Mouse (Mus musculus): ENCODE measurements at regions not wholly inside any gene's neighbourhood (a gene's known extent, or its start where the extent isn't known, plus 50 kb on each side); places are given as distances from the start of the nearest gene placed in this dataset.

- Histone ChIP-seq H3K4me1 (no peaks in the 10 kb centered on the region), H3K9ac (no peak overlapping the region), H3K27me3 (no peaks in the 10 kb centered on the region), H3K27ac (no peak overlapping the region), H3K9me3 (replicated peaks) (no peaks in the 10 kb centered on the region), H3K36me3 (no peaks in the 10 kb centered on the region), H3K4me2 (replicated peaks) (no peak overlapping the region), H3K4me3 (no peak overlapping the region)
- 81% methylated on average over 3 of the region's 3 CpGs for whole genome bisulfite sequencing
- no peak for ATAC-seq (ENCODE audit: low FRiP score)
Observed at GRCm38 (mm10) chr15:27378601-27379094, 87.8 kb upstream of the Ank start.

- Histone ChIP-seq H3K27me3 (no peaks in the 10 kb centered on the region), H3K9ac (no peak overlapping the region), H3K4me2 (replicated peaks) (no peak overlapping the region), H3K27ac (no peak overlapping the region), H3K36me3 (no peaks in the 10 kb centered on the region), H3K9me3 (replicated peaks) (no peaks in the 10 kb centered on the region), H3K4me1 (no peaks in the 10 kb centered on the region), H3K4me3 (no peak overlapping the region)
- 50% methylated on average over 4 of the region's 4 CpGs for WGBS
- ATAC-seq (ENCODE audit: low FRiP score): no peak
Observed at GRCm38 (mm10) chr15:27380436-27380945, 86.0 kb upstream of the Ank start.

GRCm38 (mm10) chr15:27381565-27381964, 84.9 kb upstream of the Ank start:
- Histone ChIP-seq H3K27me3 (no peaks in the 10 kb centered on the region), H3K4me2 (replicated peaks) (no peak overlapping the region), H3K9ac (no peak overlapping the region), H3K9me3 (replicated peaks) (no peaks in the 10 kb centered on the region), H3K4me3 (no peak overlapping the region), H3K27ac (no peak overlapping the region), H3K4me1 (no peaks in the 10 kb centered on the region), H3K36me3 (no peaks in the 10 kb centered on the region)
- 55% methylated on average over 2 of the region's 2 CpGs for WGBS
- no peak for ATAC-seq (ENCODE audit: low FRiP score)

- Histone ChIP-seq H3K27me3 (no peaks in the 10 kb centered on the region), H3K4me2 (replicated peaks) (no peak overlapping the region), H3K9me3 (replicated peaks) (no peaks in the 10 kb centered on the region), H3K9ac (no peak overlapping the region), H3K4me3 (no peak overlapping the region), H3K4me1 (no peaks in the 10 kb centered on the region), H3K36me3 (no peaks in the 10 kb centered on the region), H3K27ac (no peak overlapping the region)
- ATAC-seq (ENCODE audit: low FRiP score): no peak
- WGBS: 95% methylated on average over 2 of the region's 2 CpGs
Observed at GRCm38 (mm10) chr15:27390567-27390966, 75.9 kb upstream of the Ank start.

GRCm38 (mm10) chr15:27405721-27406161, 60.7 kb upstream of the Ank start:
- Histone ChIP-seq H3K9me3 (replicated peaks) (no peaks in the 10 kb centered on the region), H3K27me3 (no peaks in the 10 kb centered on the region), H3K4me2 (replicated peaks) (no peak overlapping the region), H3K4me1 (no peaks in the 10 kb centered on the region), H3K4me3 (no peak overlapping the region), H3K27ac (no peak overlapping the region), H3K9ac (no peak overlapping the region), H3K36me3 (no peaks in the 10 kb centered on the region)
- WGBS: 70% methylated on average over 20 of the region's 20 CpGs
- no peak for ATAC-seq (ENCODE audit: low FRiP score)

- H3K4me2 ChIP-seq (replicated peaks): no peak overlapping the region
- H3K36me3 ChIP-seq: no peaks in the 10 kb centered on the region
- no peak overlapping the region for H3K9ac ChIP-seq
- H3K4me3 ChIP-seq: no peak overlapping the region
- H3K27ac ChIP-seq: no peak overlapping the region
- H3K4me1 ChIP-seq: no peaks in the 10 kb centered on the region
- 93% methylated on average over 8 of the region's 8 CpGs for WGBS
- H3K27me3 ChIP-seq: no peaks in the 10 kb centered on the region
- no peaks in the 10 kb centered on the region for H3K9me3 ChIP-seq (replicated peaks)
- ATAC-seq (ENCODE audit: low FRiP score): no peak
Observed at GRCm38 (mm10) chr15:27409856-27410255, 56.6 kb upstream of the Ank start.

GRCm38 (mm10) chr15:27412304-27412703, 54.2 kb upstream of the Ank start:
- H3K4me2 ChIP-seq (replicated peaks): no peak overlapping the region
- H3K4me1 ChIP-seq: no peaks in the 10 kb centered on the region
- WGBS: 92% methylated on average over 2 of the region's 2 CpGs
- no peak overlapping the region for H3K27ac ChIP-seq
- H3K9me3 ChIP-seq (replicated peaks): no peaks in the 10 kb centered on the region
- no peak for ATAC-seq (ENCODE audit: low FRiP score)
- H3K36me3 ChIP-seq: no peaks in the 10 kb centered on the region
- H3K9ac ChIP-seq: no peak overlapping the region
- no peaks in the 10 kb centered on the region for H3K27me3 ChIP-seq
- no peak overlapping the region for H3K4me3 ChIP-seq

GRCm38 (mm10) chr15:27412761-27413160, 53.7 kb upstream of the Ank start:
- ATAC-seq (ENCODE audit: low FRiP score): no peak
- H3K4me2 ChIP-seq (replicated peaks): no peak overlapping the region
- WGBS: 71% methylated on average over 1 of the region's 1 CpGs
- H3K4me1 ChIP-seq: no peaks in the 10 kb centered on the region
- H3K27me3 ChIP-seq: no peaks in the 10 kb centered on the region
- no peaks in the 10 kb centered on the region for H3K9me3 ChIP-seq (replicated peaks)
- no peak overlapping the region for H3K27ac ChIP-seq
- no peak overlapping the region for H3K9ac ChIP-seq
- H3K36me3 ChIP-seq: no peaks in the 10 kb centered on the region
- H3K4me3 ChIP-seq: no peak overlapping the region

- WGBS: 91% methylated on average over 7 of the region's 7 CpGs
- Histone ChIP-seq H3K4me2 (replicated peaks) (no peak overlapping the region), H3K9ac (no peak overlapping the region), H3K9me3 (replicated peaks) (no peaks in the 10 kb centered on the region), H3K27ac (no peak overlapping the region), H3K4me3 (no peak overlapping the region), H3K4me1 (no peaks in the 10 kb centered on the region), H3K27me3 (no peaks in the 10 kb centered on the region), H3K36me3 (no peaks in the 10 kb centered on the region)
- ATAC-seq (ENCODE audit: low FRiP score): no peak
Observed at GRCm38 (mm10) chr15:27413486-27413885, 53.0 kb upstream of the Ank start.

GRCm38 (mm10) chr15:27414819-27415218, 51.7 kb upstream of the Ank start:
- H3K4me3 ChIP-seq: no peak overlapping the region
- H3K4me1 ChIP-seq: no peaks in the 10 kb centered on the region
- H3K27me3 ChIP-seq: no peaks in the 10 kb centered on the region
- 82% methylated on average over 7 of the region's 7 CpGs for WGBS
- H3K9me3 ChIP-seq (replicated peaks): no peaks in the 10 kb centered on the region
- H3K9ac ChIP-seq: no peak overlapping the region
- no peak overlapping the region for H3K4me2 ChIP-seq (replicated peaks)
- ATAC-seq (ENCODE audit: low FRiP score): no peak
- no peak overlapping the region for H3K27ac ChIP-seq
- H3K36me3 ChIP-seq: no peaks in the 10 kb centered on the region
